ENCODE assay signal across 8 mouse cellular contexts in the genomic region with DNA sequence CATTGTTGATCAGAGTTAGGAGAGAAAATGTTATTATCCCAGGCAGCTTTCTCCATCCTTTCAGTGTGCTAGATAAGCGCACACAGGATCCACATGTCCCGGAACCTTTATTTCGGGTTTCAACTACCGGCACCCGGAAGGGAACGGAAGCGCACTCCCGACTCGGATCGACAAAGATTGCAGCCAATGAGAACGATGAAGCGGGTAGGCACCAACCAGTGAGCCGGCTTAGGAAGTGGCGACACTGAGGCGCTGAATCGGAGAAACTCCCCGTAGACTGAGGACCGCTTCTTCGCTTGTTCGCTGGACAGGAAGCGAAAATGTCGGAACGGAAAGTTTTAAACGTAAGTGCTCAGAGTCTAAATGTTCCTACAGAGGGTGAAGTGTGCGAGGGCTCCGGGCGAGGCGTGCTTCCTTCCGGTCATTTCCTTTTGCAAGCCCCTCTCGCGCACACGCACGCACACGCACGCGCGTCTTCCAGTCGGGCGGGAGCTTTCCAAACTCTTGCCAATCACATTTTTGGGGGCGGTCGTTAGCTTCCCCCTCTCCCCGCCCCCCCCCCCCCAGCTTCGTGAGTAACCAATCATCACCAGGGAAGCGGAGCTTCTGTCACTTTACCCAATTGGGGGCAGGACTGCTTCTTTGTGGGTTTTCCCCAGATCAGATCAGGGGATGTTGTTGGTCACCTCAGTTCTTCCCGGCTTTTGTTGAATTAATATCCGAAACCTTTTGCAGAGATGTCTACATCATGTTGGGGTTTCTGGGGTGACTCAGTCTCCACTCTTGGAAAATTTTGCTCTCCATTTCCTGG. TPM values are rescaled to one million over a fixed set of nuclear protein-coding genes. Genes with fewer than 3 reads are reported as not detected.
DNase-seq lines count a peak whose midpoint lies in the region; ATAC-seq lines count a peak whose summit lies in the region.

TSS of gene Yju2 (plus strand) at position 182 of the 811 bp plus-strand sequence.

- peak; percentile 98 for DNase-seq in adipocyte (ENCODE audit: low spot score)
- DNase-seq in embryo, embryonic 10 days (ENCODE audit: low spot score) = peak; percentile 96
- DNase-seq in gastrocnemius, postnatal 10 days = peak; percentile 86
- peak; percentile 98 for DNase-seq in induced T-regulatory cell, adult 2 months (ENCODE audit: low read depth)
- DNase-seq in left cerebral cortex, adult 9 months (ENCODE audit: low spot score in 2 of 2) = peak; percentile 90 to 96
- peak; percentile 87 for DNase-seq in right cerebral cortex, postnatal 14 days
- DNase-seq in urinary bladder, postnatal 36 days (ENCODE audit: low spot score in 2 of 2) = peak; percentile 90 to 91

- ATAC-seq in megakaryocyte progenitor cell, adult 5-6 weeks (replicated peaks; ENCODE audit: poor library complexity) = peak; percentile 76

RNA-seq across cellular contexts. Expression of gene Yju2, which starts in this region (rescaled TPM):
- 10 to 100 TPM; 11.1 to 11.6 TPM for total RNA-seq in gastrocnemius, postnatal 10 days (2021)
- 7.4 and 11.0 TPM in 2 replicates for total RNA-seq in megakaryocyte progenitor cell, adult 5-6 weeks (2015)
- 21.8 and 23.3 TPM in 2 replicates for total RNA-seq in megakaryocyte progenitor cell, adult 5-6 weeks (2017)

Comparison
In these comparisons a context has a peak if more than half of its experiments do, and no peak if none do; other contexts are left out.
1. Peak in every context shown above with its lines: DNase-seq and ATAC-seq.